Mouse (Mus musculus) adrenal gland, adult (tissue): ENCODE measurements around the gene Prss44.
"Not testable (repeated sequence)": the region's sequence is repeated elsewhere in the genome, so short reads cannot be mapped to it uniquely, and the experiment has no call there.

ENCODE experiments used
- DNase-seq, 2 experiments: peaks; one replicate each; pipeline ENCODE4 v3.0.0; 2022 to 2023; ENCODE audit warnings: low spot score in 1 of 2; ENCODE audit not compliant: inconsistent age in 2 of 2

Prss44 gene

DNA sequence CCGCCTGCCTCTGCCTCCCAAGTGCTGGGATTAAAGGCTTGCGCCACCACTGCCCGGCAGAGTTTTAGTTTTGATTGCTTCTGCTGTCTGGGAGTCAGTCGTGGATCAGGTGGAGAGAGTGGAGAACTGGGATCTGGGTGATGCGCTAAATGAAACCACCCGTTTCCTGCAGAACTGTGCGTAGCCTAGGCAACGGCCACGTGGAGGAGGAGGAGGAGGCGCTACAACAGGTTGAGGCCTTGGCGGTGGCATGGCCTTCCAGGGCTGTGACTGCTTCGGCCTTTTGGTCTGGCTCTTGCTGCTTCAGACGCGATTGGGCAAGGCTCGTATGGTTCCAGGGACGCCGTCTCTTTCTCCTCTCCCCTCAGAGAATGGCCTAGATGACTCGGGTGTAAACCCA, at the start of gene Prss44:
Gene Prss44, plus strand, starts transcription at position 206 of the 400 bp plus-strand sequence.
- no peak for DNase-seq

- no peak for DNase-seq
Measured at GRCm38 (mm10) chr9:110772336-110772735, 41.5 kb upstream of the Prss44 start.

- no peak for DNase-seq
Measured at GRCm38 (mm10) chr9:110774403-110775268, 39.2 kb upstream of the Prss44 start.

- DNase-seq: no peak
Measured at GRCm38 (mm10) chr9:110775269-110776022, 38.3 kb upstream of the Prss44 start.

DNA sequence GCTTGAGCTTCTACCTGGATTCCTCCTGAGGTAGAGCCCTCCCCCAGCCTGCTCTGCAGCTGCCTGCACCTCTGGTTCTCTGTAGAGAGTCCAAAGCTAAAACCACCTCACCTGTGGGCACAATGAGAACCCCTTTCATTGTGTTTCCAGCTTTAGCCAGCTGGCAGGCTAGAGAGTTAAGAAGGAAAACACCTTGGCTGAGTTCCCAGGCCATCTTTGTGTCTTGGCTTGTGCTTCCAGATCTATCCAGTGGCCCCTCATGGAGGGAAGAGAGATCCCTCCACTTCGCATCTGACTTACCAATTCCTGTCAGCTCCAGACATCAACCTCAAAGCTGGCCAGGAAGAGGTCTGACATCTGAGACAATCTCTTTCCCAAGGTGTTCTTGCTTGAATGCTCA, 35.7 kb upstream of the Prss44 start:
- DNase-seq: no peak

- DNase-seq: no peak
Measured at GRCm38 (mm10) chr9:110778559-110778958, 35.2 kb upstream of the Prss44 start.

GRCm38 (mm10) chr9:110779242-110779913, 34.4 kb upstream of the Prss44 start:
- DNase-seq: no peak

GRCm38 (mm10) chr9:110781256-110781721, 32.5 kb upstream of the Prss44 start:
- DNase-seq: peak; percentile 95 to 98

GRCm38 (mm10) chr9:110781731-110782130, 32.1 kb upstream of the Prss44 start:
- DNase-seq: peak; percentile 91 to 98

GRCm38 (mm10) chr9:110783611-110784010, 30.2 kb upstream of the Prss44 start:
- DNase-seq: no peak

- peak in 1 of 2 experiments; percentile 13 for DNase-seq
Measured at GRCm38 (mm10) chr9:110788169-110788568, 25.6 kb upstream of the Prss44 start.

- no peak for DNase-seq
Measured at GRCm38 (mm10) chr9:110790462-110790861, 23.3 kb upstream of the Prss44 start.

DNA sequence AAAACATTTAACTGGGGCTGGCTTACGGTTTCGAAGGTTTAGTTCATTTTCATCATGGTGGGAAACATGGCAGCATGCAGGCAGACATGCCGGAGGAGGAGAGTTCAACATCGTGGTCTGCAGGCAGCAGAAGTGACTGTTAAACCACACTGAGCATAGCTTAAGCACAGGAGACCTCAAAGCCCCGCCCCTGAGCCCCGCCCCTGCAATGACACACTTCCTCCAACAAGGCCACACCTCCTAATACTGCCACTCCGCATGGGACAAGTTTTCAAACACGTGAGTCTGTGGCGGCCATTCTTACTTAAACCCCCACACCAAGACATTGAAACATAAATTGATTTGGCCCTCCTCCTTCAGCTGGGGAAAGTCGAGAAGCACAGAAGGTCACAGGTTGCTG, 16.8 kb upstream of the Prss44 start:
- DNase-seq: no peak

- DNase-seq: no peak
Measured at GRCm38 (mm10) chr9:110797866-110798265, 15.9 kb upstream of the Prss44 start, which contains the start of gene Prss42. TSS of gene Prss42 (plus strand) at chr9:110798166.

DNA sequence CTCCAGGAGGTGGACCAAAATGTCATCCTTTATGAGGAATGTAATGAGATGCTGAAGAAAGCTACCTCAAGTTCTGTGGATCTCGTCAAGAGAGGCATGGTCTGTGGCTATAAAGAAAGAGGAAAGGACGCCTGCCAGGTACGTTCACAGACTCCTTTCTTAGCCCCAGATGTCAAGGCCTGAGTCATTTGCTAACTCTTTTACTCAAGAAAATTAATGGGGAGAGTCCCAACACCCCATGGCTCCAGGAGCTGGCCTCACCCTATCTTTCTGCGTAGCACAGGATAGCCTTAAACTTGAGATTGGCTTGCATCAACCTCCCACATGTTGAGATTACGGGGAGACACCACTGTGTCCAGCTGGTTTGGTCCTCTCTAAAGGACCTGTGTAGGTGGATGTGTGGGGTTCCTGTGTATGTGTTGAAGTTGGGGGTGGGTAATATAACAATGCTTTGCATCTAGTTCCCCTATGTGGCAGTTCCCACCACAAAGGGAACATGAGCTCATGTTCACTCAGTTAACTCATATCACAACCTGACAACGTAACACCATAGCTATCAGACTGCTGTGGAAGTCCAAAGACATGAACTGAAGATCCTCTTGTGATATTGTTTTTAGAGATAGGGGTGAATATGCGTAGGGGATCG, 12.8 kb upstream of the Prss44 start:
- no peak for DNase-seq

DNA sequence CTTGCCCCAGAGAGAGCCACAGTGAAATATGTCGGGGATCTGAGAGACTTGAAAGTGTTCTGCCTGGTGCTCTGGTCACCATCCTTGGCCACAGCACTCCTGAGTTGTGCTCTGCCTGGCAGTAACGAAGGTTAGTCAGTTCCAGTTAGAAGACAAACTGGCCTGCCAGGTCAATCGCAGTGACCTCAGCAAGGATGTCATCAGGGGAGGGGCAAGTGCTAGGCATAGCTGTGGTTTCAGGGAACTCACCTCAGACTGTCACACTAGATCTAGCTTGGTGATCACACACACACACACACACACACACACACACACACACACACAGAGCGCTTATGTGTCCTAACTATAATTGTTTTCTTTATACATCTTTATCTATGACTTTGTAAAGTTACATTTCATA, 10.5 kb upstream of the Prss44 start:
- DNase-seq: no peak

DNA sequence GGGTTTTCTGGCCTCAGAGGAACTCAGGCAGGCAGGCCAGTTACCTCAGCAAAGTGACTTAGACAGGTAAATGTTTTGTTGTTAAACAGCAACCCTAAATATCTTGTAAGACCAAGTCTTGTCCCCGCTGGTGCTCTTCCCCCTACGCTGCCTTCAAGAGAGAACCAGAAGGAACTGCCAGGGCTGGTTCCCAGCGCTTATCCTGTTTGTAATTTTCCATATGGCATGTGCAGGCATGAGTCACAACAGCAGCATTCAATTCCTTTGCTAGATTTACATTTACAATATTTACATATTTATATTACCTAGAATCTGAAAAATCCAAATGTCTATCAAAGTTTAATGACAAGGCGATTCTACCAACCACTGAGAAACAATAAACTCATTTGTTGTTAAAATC, 3.7 kb upstream of the Prss44 start:
- no peak for DNase-seq

GRCm38 (mm10) chr9:110820546-110820945, 6.8 kb downstream of the Prss44 start:
- DNase-seq: not testable (repeated sequence)

DNA sequence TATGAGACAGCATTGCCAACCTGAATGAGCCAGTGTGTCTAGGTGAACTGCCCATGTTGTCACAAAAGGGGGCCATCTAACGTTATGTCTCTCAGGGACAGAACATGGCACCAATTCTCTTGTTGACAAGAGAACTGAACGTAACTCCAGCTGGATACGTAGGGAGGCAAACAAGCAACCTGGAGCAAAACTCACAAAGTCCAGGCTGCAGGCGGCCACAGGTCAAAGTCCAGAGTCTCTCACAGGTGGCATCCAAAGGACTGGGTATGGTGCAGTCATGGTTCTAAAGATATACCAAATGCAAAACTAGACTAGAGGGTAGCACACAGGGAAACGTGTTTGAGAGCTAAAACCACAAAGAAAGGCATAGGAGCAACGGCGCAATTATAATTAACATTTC, 7.6 kb downstream of the Prss44 start:
- no peak for DNase-seq

DNA sequence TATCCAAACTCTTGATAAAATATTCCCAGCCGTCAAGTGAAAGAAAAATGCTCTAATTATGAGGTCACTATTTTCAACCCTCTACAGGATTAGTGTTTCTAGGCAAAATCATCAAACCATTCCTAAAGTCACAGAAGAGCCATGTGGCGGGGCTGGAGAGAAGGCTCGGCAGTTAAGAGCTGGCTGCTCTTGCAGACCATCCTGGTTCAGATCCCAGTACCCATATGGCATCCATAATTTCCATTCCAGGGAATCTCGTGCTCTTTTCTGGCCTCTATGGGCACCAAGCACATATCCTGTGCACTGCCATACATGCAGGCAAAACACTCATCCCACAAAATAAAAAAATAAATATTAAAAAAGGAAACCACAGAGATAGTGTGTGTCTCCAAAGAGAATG, 11.6 kb downstream of the Prss44 start:
- no peak for DNase-seq

DNA sequence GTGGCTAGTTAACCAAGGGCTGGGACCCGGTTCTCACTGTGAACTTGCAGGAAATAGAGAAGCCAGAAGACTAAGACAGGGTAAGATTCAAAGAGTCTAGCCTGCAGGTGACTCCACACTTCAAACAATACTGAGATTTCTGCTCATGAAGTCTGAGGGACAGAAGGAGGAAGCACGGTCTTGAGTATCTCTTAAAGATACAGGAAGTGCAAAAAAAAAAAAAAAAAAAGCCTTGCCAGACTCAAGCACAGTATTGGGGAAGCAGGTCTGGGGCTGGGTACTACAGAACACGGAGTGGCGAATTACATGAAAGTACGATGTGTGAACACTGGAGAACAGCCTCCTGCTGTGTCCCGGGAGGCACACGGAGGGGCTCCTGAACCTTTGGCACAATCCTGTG, 12.0 kb downstream of the Prss44 start:
- DNase-seq: no peak
